Mouse (Mus musculus): ENCODE data around the gene Rrm1. TPM values are rescaled to one million over a fixed set of nuclear protein-coding genes. Genes with fewer than 3 reads are reported as not detected.

Rrm1 gene
- polyA plus RNA-seq, 1 experiment from 2014 or later: 131 TPM

DNA sequence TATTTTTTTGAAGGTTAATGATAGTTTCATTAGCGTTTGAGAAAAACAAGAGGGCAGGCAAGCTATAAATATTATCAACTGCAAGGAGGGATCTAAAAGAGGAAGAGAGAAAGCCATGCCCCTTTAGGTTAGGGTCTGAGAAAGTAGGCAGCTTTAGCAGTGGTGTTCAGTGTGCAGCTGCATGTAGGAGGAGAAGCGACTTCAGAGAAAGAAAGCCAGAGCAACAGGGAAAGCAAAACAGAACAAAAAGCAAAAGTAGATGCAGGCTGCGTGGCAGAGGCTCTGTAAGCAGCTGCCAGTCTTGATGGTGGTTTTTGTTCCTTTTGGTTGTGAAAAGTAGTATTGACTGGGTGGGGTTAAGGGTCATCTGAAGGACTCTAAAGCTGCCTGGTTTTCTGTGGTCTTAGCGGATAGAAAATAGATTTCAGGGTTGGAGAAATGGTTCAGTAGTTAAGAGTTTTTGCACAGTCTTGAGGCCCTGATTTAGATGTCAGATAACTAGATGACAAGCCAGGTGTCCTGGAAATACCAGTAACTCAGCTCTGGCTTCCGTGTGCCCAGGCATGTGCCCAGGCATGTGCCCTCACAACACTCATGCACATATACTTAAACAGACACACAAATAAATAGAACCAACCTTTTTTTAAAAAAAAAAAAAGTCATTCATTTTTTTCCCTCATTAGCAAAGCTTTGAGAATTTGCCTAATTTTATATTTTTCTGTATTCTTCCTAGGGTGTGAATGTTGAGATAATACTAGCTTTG is 17.3 kb downstream of the Rrm1 start:
- Histone ChIP-seq H3K36me3 (ENCODE audit: control insufficient read depth, insufficient read depth, low read length) (peaks cover 30% of the 10 kb centered on the region), H3K4me3 (replicated peaks; ENCODE audit: low read length) (no peak overlapping the region)

DNA sequence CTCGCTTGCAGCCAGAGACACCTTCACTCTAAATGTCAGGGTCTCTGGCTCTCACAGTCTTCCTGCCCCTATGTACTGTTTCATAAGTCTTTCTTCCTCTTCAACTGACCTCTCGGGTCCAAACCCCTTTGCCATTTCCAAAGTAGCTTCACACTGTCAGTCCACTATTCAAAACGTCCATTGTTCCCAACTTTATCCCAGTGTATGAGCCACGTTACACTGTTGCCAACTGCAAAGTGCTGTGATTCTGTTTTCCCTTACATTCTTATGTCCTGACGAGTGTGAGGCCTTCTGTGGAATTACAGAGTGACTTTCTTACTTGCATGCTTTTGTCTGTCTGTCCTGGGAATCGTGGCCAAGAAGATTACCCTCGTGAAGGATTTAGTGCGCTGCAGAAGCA is 26.1 kb downstream of the Rrm1 start:
- no peak for ATAC-seq (ENCODE audit: insufficient read depth, low FRiP score)
- Histone ChIP-seq H3K4me1 (ENCODE audit: control insufficient read depth, insufficient read depth, low read length) (no peaks in the 10 kb centered on the region), H3K27ac (ENCODE audit: low read length) (no peak overlapping the region), H3K9ac (ENCODE audit: low read length) (no peak overlapping the region), H3K4me2 (ENCODE audit: low read depth, low read length) (no peak overlapping the region), H3K27me3 (ENCODE audit: control insufficient read depth, insufficient read depth, low read length) (no peaks in the 10 kb centered on the region), H3K36me3 (ENCODE audit: control insufficient read depth, insufficient read depth, low read length) (peaks cover 35% of the 10 kb centered on the region), H3K4me3 (replicated peaks; ENCODE audit: low read length) (no peak overlapping the region), H3K9me3 (replicated peaks; ENCODE audit: control insufficient read depth, low read length) (no peaks in the 10 kb centered on the region)
- 85% methylated on average over 8 of the region's 8 CpGs for WGBS

More for the DNA sequence above, 17.3 kb downstream of the Rrm1 start:
- H3K4me1 ChIP-seq (ENCODE audit: control insufficient read depth, insufficient read depth, low read length): no peaks in the 10 kb centered on the region
- no peaks in the 10 kb centered on the region for H3K9me3 ChIP-seq (replicated peaks; ENCODE audit: control insufficient read depth, low read length)
- H3K27ac ChIP-seq (ENCODE audit: low read length): no peak overlapping the region
- no peak overlapping the region for H3K9ac ChIP-seq (ENCODE audit: low read length)
- no peaks in the 10 kb centered on the region for H3K27me3 ChIP-seq (ENCODE audit: control insufficient read depth, insufficient read depth, low read length)
- 87% methylated on average over 5 of the region's 5 CpGs for WGBS
- no peak overlapping the region for H3K4me2 ChIP-seq (ENCODE audit: low read depth, low read length)
- ATAC-seq (ENCODE audit: insufficient read depth, low FRiP score): no peak

DNA sequence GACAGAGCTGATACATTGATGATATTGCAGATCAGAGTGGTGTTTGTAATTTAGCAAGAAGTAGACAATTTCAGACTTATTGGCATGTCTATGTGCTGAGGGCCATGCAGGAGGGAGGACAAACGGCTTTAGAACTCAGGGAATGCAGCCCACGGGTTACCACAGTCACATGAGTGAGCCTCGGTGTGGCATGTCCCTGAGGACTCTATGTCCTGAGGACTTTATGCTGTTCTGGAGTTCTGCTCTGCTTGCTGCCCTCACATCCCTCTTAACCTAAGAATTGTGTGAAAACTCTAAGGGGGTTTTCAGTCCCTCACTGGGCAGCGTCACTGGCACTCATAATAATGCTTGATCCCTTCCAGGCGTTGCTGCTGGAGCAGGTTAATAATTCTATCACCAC is 31.2 kb downstream of the Rrm1 start:
- H3K4me3 ChIP-seq (replicated peaks; ENCODE audit: low read length): no peak overlapping the region
- no peak overlapping the region for H3K9ac ChIP-seq (ENCODE audit: low read length)
- WGBS: 55% methylated on average over 5 of the region's 5 CpGs
- ATAC-seq (ENCODE audit: insufficient read depth, low FRiP score): no peak
- no peak overlapping the region for H3K4me2 ChIP-seq (ENCODE audit: low read depth, low read length)
- no peaks in the 10 kb centered on the region for H3K4me1 ChIP-seq (ENCODE audit: control insufficient read depth, insufficient read depth, low read length)
- no peak overlapping the region for H3K27ac ChIP-seq (ENCODE audit: low read length)
- H3K9me3 ChIP-seq (replicated peaks; ENCODE audit: control insufficient read depth, low read length): no peaks in the 10 kb centered on the region
- H3K36me3 ChIP-seq (ENCODE audit: control insufficient read depth, insufficient read depth, low read length): peaks cover 9% of the 10 kb centered on the region
- no peaks in the 10 kb centered on the region for H3K27me3 ChIP-seq (ENCODE audit: control insufficient read depth, insufficient read depth, low read length)

DNA sequence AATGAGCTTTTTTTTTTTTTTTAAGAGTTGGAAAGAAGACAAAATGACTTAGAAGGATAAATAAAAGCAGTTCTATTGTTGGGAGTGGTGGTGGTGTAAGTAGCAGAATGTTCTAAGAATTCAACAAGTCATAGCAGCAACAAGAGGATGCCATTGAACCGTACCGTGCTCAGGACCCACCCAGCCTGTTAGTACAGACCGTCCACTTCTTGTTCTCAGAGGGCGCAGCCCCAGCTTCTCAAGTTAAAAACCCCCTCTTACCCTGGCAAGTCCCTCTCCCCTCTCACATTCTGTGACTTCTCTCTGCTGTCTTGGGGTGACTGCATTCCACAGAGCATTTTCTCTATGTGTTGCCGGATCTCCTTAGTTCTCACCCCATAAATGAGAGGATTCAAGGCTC is 35.1 kb downstream of the Rrm1 start:
- no peak overlapping the region for H3K27ac ChIP-seq (ENCODE audit: low read length)
- 89% methylated on average over 5 of the region's 5 CpGs for WGBS
- H3K36me3 ChIP-seq (ENCODE audit: control insufficient read depth, insufficient read depth, low read length): no peaks in the 10 kb centered on the region
- no peaks in the 10 kb centered on the region for H3K9me3 ChIP-seq (replicated peaks; ENCODE audit: control insufficient read depth, low read length)
- no peak for ATAC-seq (ENCODE audit: insufficient read depth, low FRiP score)
- H3K4me3 ChIP-seq (replicated peaks; ENCODE audit: low read length): no peak overlapping the region
- H3K4me1 ChIP-seq (ENCODE audit: control insufficient read depth, insufficient read depth, low read length): no peaks in the 10 kb centered on the region
- H3K9ac ChIP-seq (ENCODE audit: low read length): no peak overlapping the region
- no peak overlapping the region for H3K4me2 ChIP-seq (ENCODE audit: low read depth, low read length)
- no peaks in the 10 kb centered on the region for H3K27me3 ChIP-seq (ENCODE audit: control insufficient read depth, insufficient read depth, low read length)

DNA sequence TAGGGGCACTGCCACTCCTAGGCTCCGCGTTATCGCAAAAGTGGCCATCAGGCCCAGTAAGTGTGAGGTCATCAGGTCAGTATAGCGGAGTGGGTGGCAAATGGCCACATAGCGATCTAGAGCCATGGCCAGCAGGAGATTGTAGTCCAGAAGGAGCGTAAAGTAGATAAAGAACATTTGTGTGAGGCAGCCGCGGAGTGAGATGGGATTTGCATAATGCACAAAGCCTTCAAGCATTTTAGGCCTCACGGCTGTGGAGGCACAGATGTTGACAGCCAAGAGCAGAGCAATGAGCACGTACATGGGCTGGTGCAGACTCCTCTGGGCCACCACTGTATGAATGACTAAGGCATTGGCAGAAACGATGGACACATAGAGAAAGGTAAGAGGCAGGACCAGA is 35.9 kb downstream of the Rrm1 start:
- no peak for ATAC-seq (ENCODE audit: insufficient read depth, low FRiP score)
- Histone ChIP-seq H3K36me3 (ENCODE audit: control insufficient read depth, insufficient read depth, low read length) (no peaks in the 10 kb centered on the region), H3K27me3 (ENCODE audit: control insufficient read depth, insufficient read depth, low read length) (no peaks in the 10 kb centered on the region), H3K9ac (ENCODE audit: low read length) (no peak overlapping the region), H3K4me1 (ENCODE audit: control insufficient read depth, insufficient read depth, low read length) (no peaks in the 10 kb centered on the region), H3K4me3 (replicated peaks; ENCODE audit: low read length) (no peak overlapping the region), H3K9me3 (replicated peaks; ENCODE audit: control insufficient read depth, low read length) (no peaks in the 10 kb centered on the region), H3K27ac (ENCODE audit: low read length) (no peak overlapping the region), H3K4me2 (ENCODE audit: low read depth, low read length) (no peak overlapping the region)
- 82% methylated on average over 11 of the region's 11 CpGs for WGBS

DNA sequence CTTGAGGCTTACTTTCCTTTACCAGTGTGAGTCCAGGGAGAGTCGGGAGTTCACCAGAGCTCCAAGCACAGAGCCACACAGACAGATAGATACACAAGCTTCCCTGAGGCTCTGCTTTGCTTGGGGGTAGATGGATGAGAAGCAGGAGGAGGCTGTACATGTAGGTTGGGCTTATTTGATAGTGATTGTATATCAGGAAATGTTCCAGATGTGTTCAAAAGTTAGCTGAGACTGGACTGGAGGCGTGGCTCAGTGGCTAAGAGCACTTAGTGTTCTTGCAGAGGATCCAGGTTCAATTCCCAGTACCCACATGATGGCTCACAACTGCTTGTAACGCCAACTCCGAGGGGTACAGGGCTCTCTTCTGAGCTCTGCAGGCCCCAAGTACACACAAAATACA is 36.9 kb downstream of the Rrm1 start:
- no peaks in the 10 kb centered on the region for H3K27me3 ChIP-seq (ENCODE audit: control insufficient read depth, insufficient read depth, low read length)
- no peak overlapping the region for H3K9ac ChIP-seq (ENCODE audit: low read length)
- WGBS: 80% methylated on average over 4 of the region's 4 CpGs
- no peaks in the 10 kb centered on the region for H3K36me3 ChIP-seq (ENCODE audit: control insufficient read depth, insufficient read depth, low read length)
- no peak for ATAC-seq (ENCODE audit: insufficient read depth, low FRiP score)
- H3K9me3 ChIP-seq (replicated peaks; ENCODE audit: control insufficient read depth, low read length): no peaks in the 10 kb centered on the region
- no peak overlapping the region for H3K27ac ChIP-seq (ENCODE audit: low read length)
- H3K4me2 ChIP-seq (ENCODE audit: low read depth, low read length): no peak overlapping the region
- H3K4me1 ChIP-seq (ENCODE audit: control insufficient read depth, insufficient read depth, low read length): no peaks in the 10 kb centered on the region
- no peak overlapping the region for H3K4me3 ChIP-seq (replicated peaks; ENCODE audit: low read length)

DNA sequence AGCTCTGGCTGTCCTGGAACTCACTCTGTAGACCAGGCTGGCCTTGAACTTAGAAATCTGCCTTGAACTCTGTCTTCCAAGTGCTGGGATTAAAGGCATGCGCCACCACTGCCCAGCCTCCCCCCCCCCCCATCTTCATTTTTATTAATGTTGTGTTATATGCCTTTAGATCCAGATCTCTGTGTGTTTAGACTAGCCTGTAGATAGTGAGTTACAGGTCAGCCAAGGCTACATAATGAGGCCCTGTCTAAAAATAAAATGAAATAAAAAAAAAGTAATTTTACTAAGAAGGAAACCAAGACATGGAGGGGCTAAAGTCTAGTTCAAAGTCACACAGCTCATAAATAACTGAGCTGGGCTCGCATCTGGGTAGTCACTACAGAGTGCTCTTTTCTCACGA is 37.4 kb downstream of the Rrm1 start:
- Histone ChIP-seq H3K4me3 (replicated peaks; ENCODE audit: low read length) (no peak overlapping the region), H3K9ac (ENCODE audit: low read length) (no peak overlapping the region), H3K27me3 (ENCODE audit: control insufficient read depth, insufficient read depth, low read length) (no peaks in the 10 kb centered on the region), H3K9me3 (replicated peaks; ENCODE audit: control insufficient read depth, low read length) (no peaks in the 10 kb centered on the region), H3K4me2 (ENCODE audit: low read depth, low read length) (no peak overlapping the region), H3K36me3 (ENCODE audit: control insufficient read depth, insufficient read depth, low read length) (no peaks in the 10 kb centered on the region), H3K4me1 (ENCODE audit: control insufficient read depth, insufficient read depth, low read length) (no peaks in the 10 kb centered on the region), H3K27ac (ENCODE audit: low read length) (no peak overlapping the region)
- 77% methylated on average over 3 of the region's 3 CpGs for WGBS
- no peak for ATAC-seq (ENCODE audit: insufficient read depth, low FRiP score)

DNA sequence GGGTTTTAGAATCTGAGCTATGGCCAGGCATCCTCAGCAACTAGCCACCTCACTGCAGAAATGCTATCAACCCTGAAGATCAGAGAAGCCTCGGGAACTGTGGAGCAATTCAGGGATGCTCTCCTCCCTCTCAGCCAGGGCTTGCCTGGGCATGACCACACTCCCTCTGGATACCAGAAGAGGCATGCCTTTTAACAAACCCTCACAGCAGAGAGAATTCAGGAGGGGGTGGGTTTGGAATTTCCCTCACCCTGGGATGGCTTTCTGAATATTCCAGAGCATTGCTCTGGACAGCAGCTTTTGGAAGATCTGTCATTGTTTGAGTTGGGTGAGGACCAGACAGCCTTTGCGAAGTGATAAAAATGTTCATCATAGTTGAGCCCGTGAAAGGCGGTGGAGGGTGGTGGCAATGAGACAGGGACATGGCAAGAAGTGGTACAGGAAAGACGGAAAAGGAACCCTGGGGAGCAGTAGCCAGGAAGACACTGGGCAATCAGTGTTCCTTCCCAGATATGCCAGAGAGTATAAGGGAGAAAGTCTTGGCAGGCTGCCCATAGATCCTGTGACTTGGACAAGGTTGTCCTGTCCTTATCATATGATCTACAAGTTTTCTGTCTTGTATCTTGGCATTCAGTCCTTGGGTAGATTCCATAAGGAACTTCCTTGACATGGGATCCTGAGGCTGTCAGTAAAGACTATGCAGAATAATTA is 38.0 kb downstream of the Rrm1 start:
- Histone ChIP-seq H3K27ac (ENCODE audit: low read length) (no peak overlapping the region), H3K27me3 (ENCODE audit: control insufficient read depth, insufficient read depth, low read length) (no peaks in the 10 kb centered on the region), H3K9ac (ENCODE audit: low read length) (no peak overlapping the region), H3K4me3 (replicated peaks; ENCODE audit: low read length) (no peak overlapping the region), H3K4me1 (ENCODE audit: control insufficient read depth, insufficient read depth, low read length) (no peaks in the 10 kb centered on the region), H3K9me3 (replicated peaks; ENCODE audit: control insufficient read depth, low read length) (no peaks in the 10 kb centered on the region), H3K4me2 (ENCODE audit: low read depth, low read length) (no peak overlapping the region), H3K36me3 (ENCODE audit: control insufficient read depth, insufficient read depth, low read length) (no peaks in the 10 kb centered on the region)
- 65% methylated on average over 5 of the region's 5 CpGs for WGBS
- ATAC-seq (ENCODE audit: insufficient read depth, low FRiP score): no peak

DNA sequence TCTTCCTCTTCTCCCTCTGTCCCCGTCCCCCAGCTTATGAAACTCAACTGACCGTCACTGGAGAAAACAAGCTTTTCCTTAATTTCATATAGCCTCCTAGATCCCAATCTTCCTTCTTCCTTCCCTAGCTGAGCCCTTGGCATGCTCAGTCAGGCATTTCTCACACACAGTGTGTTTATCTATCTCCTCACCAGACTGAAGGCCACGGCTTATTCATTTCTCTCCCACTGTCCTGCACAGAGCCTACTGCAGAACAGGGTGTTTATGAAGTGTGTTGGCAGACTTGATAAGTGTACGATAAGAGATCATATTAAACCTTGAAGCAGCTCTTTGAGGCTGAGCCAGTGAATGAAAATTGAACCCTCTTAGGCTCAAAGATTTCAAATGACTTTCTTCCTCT is 39.3 kb downstream of the Rrm1 start:
- no peak for ATAC-seq (ENCODE audit: insufficient read depth, low FRiP score)
- H3K9me3 ChIP-seq (replicated peaks; ENCODE audit: control insufficient read depth, low read length): no peaks in the 10 kb centered on the region
- WGBS: 62% methylated on average over 4 of the region's 4 CpGs

More for the DNA sequence above, 39.3 kb downstream of the Rrm1 start:
- no peaks in the 10 kb centered on the region for H3K4me1 ChIP-seq (ENCODE audit: control insufficient read depth, insufficient read depth, low read length)
- no peak overlapping the region for H3K9ac ChIP-seq (ENCODE audit: low read length)
- no peaks in the 10 kb centered on the region for H3K36me3 ChIP-seq (ENCODE audit: control insufficient read depth, insufficient read depth, low read length)
- no peak overlapping the region for H3K4me3 ChIP-seq (replicated peaks; ENCODE audit: low read length)
- H3K4me2 ChIP-seq (ENCODE audit: low read depth, low read length): no peak overlapping the region
- H3K27me3 ChIP-seq (ENCODE audit: control insufficient read depth, insufficient read depth, low read length): no peaks in the 10 kb centered on the region
- H3K27ac ChIP-seq (ENCODE audit: low read length): no peak overlapping the region

All from stomach, embryonic 16.5 days (tissue).